Mouse (Mus musculus): ENCODE measurements at regions not wholly inside any gene's neighbourhood (a gene's known extent, or its start where the extent isn't known, plus 50 kb on each side); places are given as distances from the start of the nearest gene placed in this dataset.

- Histone ChIP-seq H3K4me2 (replicated peaks) (no peak overlapping the region), H3K36me3 (replicated peaks; ENCODE audit: control insufficient read depth, insufficient read depth) (no peaks in the 10 kb centered on the region), H3K4me1 (replicated peaks; ENCODE audit: control insufficient read depth, insufficient read depth, low read length) (no peaks in the 10 kb centered on the region), H3K27me3 (ENCODE audit: control insufficient read depth, insufficient read depth, low read length) (no peaks in the 10 kb centered on the region), H3K27ac (no peak overlapping the region), H3K9ac (no peak overlapping the region), H3K4me3 (replicated peaks; ENCODE audit: low read length) (no peak overlapping the region), H3K9me3 (ENCODE audit: control insufficient read depth, low read length) (no peaks in the 10 kb centered on the region)
- 75% methylated on average over 7 of the region's 7 CpGs for WGBS
- DNase-seq (ENCODE audit: low spot score) = no peak
- no peak for ATAC-seq (ENCODE audit: low FRiP score)
These were observed 155.4 kb downstream of the Tgfb2 start for GRCm38 (mm10) chr1:186550265-186550885.

GRCm38 (mm10) chr1:186549207-186549606, 156.6 kb downstream of the Tgfb2 start:
- no peaks in the 10 kb centered on the region for H3K9me3 ChIP-seq (ENCODE audit: control insufficient read depth, low read length)
- no peaks in the 10 kb centered on the region for H3K4me1 ChIP-seq (replicated peaks; ENCODE audit: control insufficient read depth, insufficient read depth, low read length)
- WGBS = 95% methylated on average over 12 of the region's 12 CpGs
- H3K9ac ChIP-seq = no peak overlapping the region
- ATAC-seq (ENCODE audit: low FRiP score) (no peak), DNase-seq (ENCODE audit: low spot score) (no peak)
- no peak overlapping the region for H3K4me3 ChIP-seq (replicated peaks; ENCODE audit: low read length)
- H3K27ac ChIP-seq = no peak overlapping the region
- H3K36me3 ChIP-seq (replicated peaks; ENCODE audit: control insufficient read depth, insufficient read depth) = no peaks in the 10 kb centered on the region
- no peaks in the 10 kb centered on the region for H3K27me3 ChIP-seq (ENCODE audit: control insufficient read depth, insufficient read depth, low read length)
- H3K4me2 ChIP-seq (replicated peaks) = no peak overlapping the region

- peak overlapping the region; percentile 40; the same call in 1 of the 2 replicates for H3K27ac ChIP-seq
- 50% methylated on average over 22 of the region's 22 CpGs for WGBS
- peak overlapping the region; percentile 13; the same call in 1 of the 2 replicates for H3K4me2 ChIP-seq (replicated peaks)
- no peaks in the 10 kb centered on the region for H3K4me1 ChIP-seq (replicated peaks; ENCODE audit: control insufficient read depth, insufficient read depth, low read length)
- DNase-seq (ENCODE audit: low spot score) (peak; percentile 32), ATAC-seq (ENCODE audit: low FRiP score) (no peak)
- no peak overlapping the region for H3K4me3 ChIP-seq (replicated peaks; ENCODE audit: low read length)
- no peaks in the 10 kb centered on the region for H3K36me3 ChIP-seq (replicated peaks; ENCODE audit: control insufficient read depth, insufficient read depth)
- no peak overlapping the region for H3K9ac ChIP-seq
- H3K27me3 ChIP-seq (ENCODE audit: control insufficient read depth, insufficient read depth, low read length) = no peaks in the 10 kb centered on the region
- no peaks in the 10 kb centered on the region for H3K9me3 ChIP-seq (ENCODE audit: control insufficient read depth, low read length)
These were observed 159.2 kb downstream of the Tgfb2 start for GRCm38 (mm10) chr1:186546386-186547185.

GRCm38 (mm10) chr1:186540070-186540469, 165.7 kb downstream of the Tgfb2 start:
- Histone ChIP-seq H3K9ac (no peak overlapping the region), H3K4me2 (replicated peaks) (no peak overlapping the region), H3K4me3 (replicated peaks; ENCODE audit: low read length) (no peak overlapping the region), H3K9me3 (ENCODE audit: control insufficient read depth, low read length) (no peaks in the 10 kb centered on the region), H3K27ac (no peak overlapping the region), H3K36me3 (replicated peaks; ENCODE audit: control insufficient read depth, insufficient read depth) (no peaks in the 10 kb centered on the region), H3K27me3 (ENCODE audit: control insufficient read depth, insufficient read depth, low read length) (no peaks in the 10 kb centered on the region), H3K4me1 (replicated peaks; ENCODE audit: control insufficient read depth, insufficient read depth, low read length) (no peaks in the 10 kb centered on the region)
- 89% methylated on average over 2 of the region's 2 CpGs for WGBS
- DNase-seq (ENCODE audit: low spot score) (no peak), ATAC-seq (ENCODE audit: low FRiP score) (no peak)

- whole genome bisulfite sequencing = 92% methylated on average over 3 of the region's 3 CpGs
- no peak overlapping the region for H3K4me2 ChIP-seq (replicated peaks)
These were observed 167.6 kb downstream of the Tgfb2 start for GRCm38 (mm10) chr1:186538233-186538632.

GRCm38 (mm10) chr1:186515976-186516375, 189.8 kb downstream of the Tgfb2 start:
- Histone ChIP-seq H3K9ac (no peak overlapping the region), H3K4me2 (replicated peaks) (no peak overlapping the region), H3K4me1 (replicated peaks; ENCODE audit: control insufficient read depth, insufficient read depth, low read length) (no peaks in the 10 kb centered on the region), H3K9me3 (ENCODE audit: control insufficient read depth, low read length) (no peaks in the 10 kb centered on the region), H3K4me3 (replicated peaks; ENCODE audit: low read length) (no peak overlapping the region), H3K27me3 (ENCODE audit: control insufficient read depth, insufficient read depth, low read length) (no peaks in the 10 kb centered on the region), H3K36me3 (replicated peaks; ENCODE audit: control insufficient read depth, insufficient read depth) (no peaks in the 10 kb centered on the region), H3K27ac (no peak overlapping the region)
- WGBS = 92% methylated on average over 6 of the region's 6 CpGs
- ATAC-seq (ENCODE audit: low FRiP score) (no peak), DNase-seq (ENCODE audit: low spot score) (no peak)

More at GRCm38 (mm10) chr1:186538233-186538632, 167.6 kb downstream of the Tgfb2 start:
- no peaks in the 10 kb centered on the region for H3K36me3 ChIP-seq (replicated peaks; ENCODE audit: control insufficient read depth, insufficient read depth)
- DNase-seq (ENCODE audit: low spot score) (no peak), ATAC-seq (ENCODE audit: low FRiP score) (no peak)
- no peaks in the 10 kb centered on the region for H3K27me3 ChIP-seq (ENCODE audit: control insufficient read depth, insufficient read depth, low read length)
- H3K4me1 ChIP-seq (replicated peaks; ENCODE audit: control insufficient read depth, insufficient read depth, low read length) = no peaks in the 10 kb centered on the region
- no peak overlapping the region for H3K27ac ChIP-seq
- no peak overlapping the region for H3K9ac ChIP-seq
- H3K9me3 ChIP-seq (ENCODE audit: control insufficient read depth, low read length) = no peaks in the 10 kb centered on the region
- H3K4me3 ChIP-seq (replicated peaks; ENCODE audit: low read length) = no peak overlapping the region

- no peaks in the 10 kb centered on the region for H3K9me3 ChIP-seq (ENCODE audit: control insufficient read depth, low read length)
- no peak overlapping the region for H3K4me2 ChIP-seq (replicated peaks)
- DNase-seq (ENCODE audit: low spot score) (no peak), ATAC-seq (ENCODE audit: low FRiP score) (no peak)
- no peaks in the 10 kb centered on the region for H3K36me3 ChIP-seq (replicated peaks; ENCODE audit: control insufficient read depth, insufficient read depth)
- H3K4me3 ChIP-seq (replicated peaks; ENCODE audit: low read length) = no peak overlapping the region
- H3K27ac ChIP-seq = no peak overlapping the region
- WGBS = 72% methylated on average over 2 of the region's 2 CpGs
- H3K27me3 ChIP-seq (ENCODE audit: control insufficient read depth, insufficient read depth, low read length) = no peaks in the 10 kb centered on the region
- no peak overlapping the region for H3K9ac ChIP-seq
- no peaks in the 10 kb centered on the region for H3K4me1 ChIP-seq (replicated peaks; ENCODE audit: control insufficient read depth, insufficient read depth, low read length)
These were observed 190.7 kb downstream of the Tgfb2 start for GRCm38 (mm10) chr1:186515071-186515470.

- H3K4me3 ChIP-seq (replicated peaks; ENCODE audit: low read length) = no peak overlapping the region
- H3K9ac ChIP-seq = no peak overlapping the region
- H3K9me3 ChIP-seq (ENCODE audit: control insufficient read depth, low read length) = no peaks in the 10 kb centered on the region
- no peaks in the 10 kb centered on the region for H3K36me3 ChIP-seq (replicated peaks; ENCODE audit: control insufficient read depth, insufficient read depth)
- no peaks in the 10 kb centered on the region for H3K4me1 ChIP-seq (replicated peaks; ENCODE audit: control insufficient read depth, insufficient read depth, low read length)
- ATAC-seq (ENCODE audit: low FRiP score) = no peak
- WGBS = 49% methylated on average over 5 of the region's 5 CpGs
- no peaks in the 10 kb centered on the region for H3K27me3 ChIP-seq (ENCODE audit: control insufficient read depth, insufficient read depth, low read length)
- DNase-seq (ENCODE audit: low spot score) = no peak
- no peak overlapping the region for H3K27ac ChIP-seq
- H3K4me2 ChIP-seq (replicated peaks) = no peak overlapping the region
These were observed 191.9 kb downstream of the Tgfb2 start for GRCm38 (mm10) chr1:186513861-186514260.

GRCm38 (mm10) chr1:186510531-186510930, 195.3 kb downstream of the Tgfb2 start:
- Histone ChIP-seq H3K27ac (no peak overlapping the region), H3K36me3 (replicated peaks; ENCODE audit: control insufficient read depth, insufficient read depth) (no peaks in the 10 kb centered on the region), H3K4me3 (replicated peaks; ENCODE audit: low read length) (no peak overlapping the region), H3K9me3 (ENCODE audit: control insufficient read depth, low read length) (no peaks in the 10 kb centered on the region), H3K4me2 (replicated peaks) (no peak overlapping the region), H3K9ac (no peak overlapping the region), H3K4me1 (replicated peaks; ENCODE audit: control insufficient read depth, insufficient read depth, low read length) (no peaks in the 10 kb centered on the region), H3K27me3 (ENCODE audit: control insufficient read depth, insufficient read depth, low read length) (no peaks in the 10 kb centered on the region)
- ATAC-seq (ENCODE audit: low FRiP score) (no peak), DNase-seq (ENCODE audit: low spot score) (no peak)
- 24% methylated on average over 2 of the region's 2 CpGs for WGBS
